Mouse (Mus musculus) embryonic fibroblast, embryonic 13.5 days (primary cell): ENCODE measurements around the gene Fuca2.

ENCODE experiments used
- CTCF ChIP-seq: IDR thresholded peaks from 2 replicates; pipeline ENCODE4 v1.5.1; 2011; ENCODE audit warnings: mild to moderate bottlenecking, control low read depth, low read length, moderate library complexity, borderline replicate concordance; ENCODE audit not compliant: insufficient read depth
- POLR2A ChIP-seq: IDR thresholded peaks from 2 replicates; pipeline ENCODE4 v1.6.1; 2011; ENCODE audit warnings: low read depth, mild to moderate bottlenecking, control low read depth, low read length, moderate library complexity

GRCm38 (mm10) chr10:13541721-13542120 lies 42.4 kb downstream of the Fuca2 start:
- TF ChIP-seq POLR2A (no peak), CTCF (no peak)
